Mouse (Mus musculus) limb, embryonic 12.5 days (tissue): ENCODE measurements at regions not wholly inside any gene's neighbourhood (a gene's known extent, or its start where the extent isn't known, plus 50 kb on each side); places are given as distances from the start of the nearest gene placed in this dataset.

Experiments used
- ATAC-seq: fragments of 200-750 bp; cut with Nextera tagmentation; 2 replicates; pipeline ENCODE4 v1.8.0; 2017; ENCODE audit warnings: low read depth, moderate TSS enrichment; ENCODE audit not compliant: insufficient number of reproducible peaks, insufficient read depth, low FRiP score, low TSS enrichment
- H3K27ac ChIP-seq: fragments of 300-500 bp; sonication (generic); 2 replicates; pipeline ENCODE4 v1.5.1; 2016; ENCODE audit warnings: mild to moderate bottlenecking, moderate library complexity
- H3K27me3 ChIP-seq: fragments of 300-500 bp; sonication (generic); 2 replicates; pipeline ENCODE4 v1.6.1; 2016; ENCODE audit warnings: mild to moderate bottlenecking, moderate library complexity
- H3K36me3 ChIP-seq: fragments of 300-500 bp; sonication (generic); 2 replicates; pipeline ENCODE4 v1.6.1; 2016; ENCODE audit warnings: mild to moderate bottlenecking, moderate library complexity
- H3K4me1 ChIP-seq: fragments of 300-500 bp; sonication (generic); replicated peaks from 2 replicates; pipeline ENCODE4 v1.6.1; 2016
- H3K4me2 ChIP-seq: fragments of 300-500 bp; sonication (generic); 2 replicates; pipeline ENCODE4 v1.6.1; 2016; ENCODE audit warnings: mild to moderate bottlenecking, moderate library complexity
- H3K4me3 ChIP-seq: fragments of 300-500 bp; sonication (generic); replicated peaks from 2 replicates; pipeline ENCODE4 v1.5.1; 2016; ENCODE audit warnings: mild to moderate bottlenecking
- H3K9ac ChIP-seq: fragments of 300-500 bp; sonication (generic); replicated peaks from 2 replicates; pipeline ENCODE4 v1.6.1; 2016; ENCODE audit warnings: mild to moderate bottlenecking, moderate library complexity
- H3K9me3 ChIP-seq: fragments of 300-500 bp; sonication (generic); 2 replicates; pipeline ENCODE4 v1.6.1; 2016; ENCODE audit warnings: mild to moderate bottlenecking, moderate library complexity
- WGBS: fragments of 180-500 bp; shearing (Covaris S2); methylation state at CpG from one replicate; pipeline ENCODE4 v1.1.7; 2016; 5-methylcytosine and 5-hydroxymethylcytosine counted together

GRCm38 (mm10) chr9:52458518-52458917 lies 221.1 kb downstream of the AI593442 start:
- Histone ChIP-seq H3K27ac (no peak overlapping the region), H3K9me3 (no peaks in the 10 kb centered on the region), H3K9ac (no peak overlapping the region), H3K4me3 (no peak overlapping the region), H3K4me2 (no peak overlapping the region), H3K36me3 (no peaks in the 10 kb centered on the region), H3K4me1 (no peaks in the 10 kb centered on the region), H3K27me3 (peaks cover 23% of the 10 kb centered on the region)
- ATAC-seq: no peak; the same call in 1 of the 2 replicates
- WGBS: 40% methylated on average over 2 of the region's 2 CpGs

GRCm38 (mm10) chr9:52454445-52454844 lies 225.1 kb downstream of the AI593442 start:
- Histone ChIP-seq H3K4me2 (no peak overlapping the region), H3K27me3 (no peaks in the 10 kb centered on the region; the same call in 1 of the 2 replicates), H3K4me3 (no peak overlapping the region), H3K36me3 (no peaks in the 10 kb centered on the region), H3K9ac (no peak overlapping the region), H3K9me3 (no peaks in the 10 kb centered on the region), H3K4me1 (no peaks in the 10 kb centered on the region), H3K27ac (no peak overlapping the region)
- ATAC-seq: no peak
- WGBS: 78% methylated on average over 2 of the region's 2 CpGs

GRCm38 (mm10) chr9:52451792-52452191 lies 227.8 kb downstream of the AI593442 start:
- H3K27ac ChIP-seq: no peak overlapping the region
- H3K9me3 ChIP-seq: no peaks in the 10 kb centered on the region
- no peaks in the 10 kb centered on the region for H3K36me3 ChIP-seq
- H3K4me3 ChIP-seq: no peak overlapping the region
- WGBS: 83% methylated on average over 3 of the region's 3 CpGs
- no peak for ATAC-seq
- H3K27me3 ChIP-seq: no peaks in the 10 kb centered on the region; the same call in 1 of the 2 replicates
- no peak overlapping the region for H3K4me2 ChIP-seq
- H3K9ac ChIP-seq: no peak overlapping the region
- H3K4me1 ChIP-seq: no peaks in the 10 kb centered on the region

- Histone ChIP-seq H3K27ac (no peak overlapping the region), H3K36me3 (no peaks in the 10 kb centered on the region), H3K4me2 (no peak overlapping the region), H3K27me3 (no peaks in the 10 kb centered on the region; the same call in 1 of the 2 replicates), H3K4me3 (no peak overlapping the region), H3K9ac (no peak overlapping the region), H3K4me1 (no peaks in the 10 kb centered on the region), H3K9me3 (no peaks in the 10 kb centered on the region)
- ATAC-seq: no peak
These were observed 231.3 kb downstream of the AI593442 start for GRCm38 (mm10) chr9:52448245-52448644.

GRCm38 (mm10) chr9:52443228-52443627 lies 236.4 kb downstream of the AI593442 start:
- WGBS: 91% methylated on average over 7 of the region's 7 CpGs
- no peak overlapping the region for H3K4me3 ChIP-seq
- H3K36me3 ChIP-seq: no peaks in the 10 kb centered on the region
- H3K4me2 ChIP-seq: no peak overlapping the region
- H3K27ac ChIP-seq: no peak overlapping the region
- H3K9ac ChIP-seq: no peak overlapping the region
- H3K9me3 ChIP-seq: no peaks in the 10 kb centered on the region
- no peaks in the 10 kb centered on the region for H3K27me3 ChIP-seq
- ATAC-seq: no peak
- H3K4me1 ChIP-seq: no peaks in the 10 kb centered on the region

- no peaks in the 10 kb centered on the region for H3K9me3 ChIP-seq
- no peaks in the 10 kb centered on the region for H3K4me1 ChIP-seq
- no peaks in the 10 kb centered on the region; the same call in 1 of the 2 replicates for H3K27me3 ChIP-seq
- 72% methylated on average over 4 of the region's 4 CpGs for WGBS
- H3K27ac ChIP-seq: no peak overlapping the region
- no peak for ATAC-seq
- no peaks in the 10 kb centered on the region for H3K36me3 ChIP-seq
- H3K4me2 ChIP-seq: no peak overlapping the region
- no peak overlapping the region for H3K4me3 ChIP-seq
- no peak overlapping the region for H3K9ac ChIP-seq
These were observed 245.4 kb downstream of the AI593442 start for GRCm38 (mm10) chr9:52434215-52434614.

GRCm38 (mm10) chr9:52425413-52425812 lies 254.2 kb downstream of the AI593442 start:
- Histone ChIP-seq H3K27me3 (no peaks in the 10 kb centered on the region), H3K9ac (no peak overlapping the region), H3K4me3 (no peak overlapping the region), H3K4me1 (no peaks in the 10 kb centered on the region), H3K36me3 (no peaks in the 10 kb centered on the region), H3K4me2 (no peak overlapping the region), H3K27ac (no peak overlapping the region), H3K9me3 (no peaks in the 10 kb centered on the region)
- 65% methylated on average over 4 of the region's 4 CpGs for WGBS
- no peak for ATAC-seq

GRCm38 (mm10) chr9:52422622-52423021 lies 254.2 kb upstream of the Zc3h12c start:
- Histone ChIP-seq H3K9ac (no peak overlapping the region), H3K27ac (no peak overlapping the region), H3K4me3 (no peak overlapping the region), H3K27me3 (no peaks in the 10 kb centered on the region), H3K9me3 (no peaks in the 10 kb centered on the region), H3K4me1 (no peaks in the 10 kb centered on the region), H3K36me3 (no peaks in the 10 kb centered on the region), H3K4me2 (no peak overlapping the region)
- 70% methylated on average over 3 of the region's 3 CpGs for WGBS
- ATAC-seq: no peak

- no peaks in the 10 kb centered on the region for H3K27me3 ChIP-seq
- no peaks in the 10 kb centered on the region for H3K4me1 ChIP-seq
- H3K4me2 ChIP-seq: no peak overlapping the region
- H3K9me3 ChIP-seq: no peaks in the 10 kb centered on the region
- no peak overlapping the region for H3K27ac ChIP-seq
- H3K4me3 ChIP-seq: no peak overlapping the region
- H3K9ac ChIP-seq: no peak overlapping the region
- 41% methylated on average over 6 of the region's 6 CpGs for WGBS
- no peaks in the 10 kb centered on the region for H3K36me3 ChIP-seq
- ATAC-seq: no peak
These were observed 247.3 kb upstream of the Zc3h12c start for GRCm38 (mm10) chr9:52415706-52416105.

GRCm38 (mm10) chr9:52407841-52408240 lies 239.5 kb upstream of the Zc3h12c start:
- Histone ChIP-seq H3K9me3 (no peaks in the 10 kb centered on the region), H3K4me3 (no peak overlapping the region), H3K4me1 (no peaks in the 10 kb centered on the region), H3K27me3 (no peaks in the 10 kb centered on the region), H3K27ac (no peak overlapping the region), H3K4me2 (no peak overlapping the region), H3K36me3 (no peaks in the 10 kb centered on the region), H3K9ac (no peak overlapping the region)
- 91% methylated on average over 6 of the region's 6 CpGs for WGBS
- no peak for ATAC-seq

- Histone ChIP-seq H3K4me3 (no peak overlapping the region), H3K4me1 (no peaks in the 10 kb centered on the region), H3K36me3 (no peaks in the 10 kb centered on the region), H3K9ac (no peak overlapping the region), H3K9me3 (no peaks in the 10 kb centered on the region), H3K27ac (no peak overlapping the region), H3K4me2 (no peak overlapping the region), H3K27me3 (no peaks in the 10 kb centered on the region)
- 73% methylated on average over 2 of the region's 2 CpGs for WGBS
- ATAC-seq: no peak
These were observed 234.1 kb upstream of the Zc3h12c start for GRCm38 (mm10) chr9:52402496-52402895.

- H3K4me3 ChIP-seq: no peak overlapping the region
- no peak overlapping the region for H3K9ac ChIP-seq
- ATAC-seq: no peak
- no peaks in the 10 kb centered on the region for H3K36me3 ChIP-seq
- no peaks in the 10 kb centered on the region for H3K4me1 ChIP-seq
- WGBS: 86% methylated on average over 2 of the region's 2 CpGs
- H3K9me3 ChIP-seq: no peaks in the 10 kb centered on the region
- H3K27ac ChIP-seq: no peak overlapping the region
- no peaks in the 10 kb centered on the region for H3K27me3 ChIP-seq
- H3K4me2 ChIP-seq: no peak overlapping the region
These were observed 210.7 kb upstream of the Zc3h12c start for GRCm38 (mm10) chr9:52379031-52379430.
